Mouse (Mus musculus) cortical plate, adult 2 months (tissue): ENCODE measurements around the gene Tsks.

Experiments
- CTCF ChIP-seq: fragments of 200-500 bp; IDR thresholded peaks from 2 replicates; pipeline ENCODE4 v1.5.1; 2011; ENCODE audit warnings: mild to moderate bottlenecking, control low read depth, low read length; ENCODE audit not compliant: insufficient read depth; ENCODE audit errors: extremely low read depth
- POLR2A ChIP-seq: fragments of 200-500 bp; IDR thresholded peaks from 2 replicates; pipeline ENCODE4 v1.6.1; 2011; ENCODE audit warnings: mild to moderate bottlenecking, low read length, control low read depth; ENCODE audit not compliant: insufficient read depth; ENCODE audit errors: extremely low read depth

DNA sequence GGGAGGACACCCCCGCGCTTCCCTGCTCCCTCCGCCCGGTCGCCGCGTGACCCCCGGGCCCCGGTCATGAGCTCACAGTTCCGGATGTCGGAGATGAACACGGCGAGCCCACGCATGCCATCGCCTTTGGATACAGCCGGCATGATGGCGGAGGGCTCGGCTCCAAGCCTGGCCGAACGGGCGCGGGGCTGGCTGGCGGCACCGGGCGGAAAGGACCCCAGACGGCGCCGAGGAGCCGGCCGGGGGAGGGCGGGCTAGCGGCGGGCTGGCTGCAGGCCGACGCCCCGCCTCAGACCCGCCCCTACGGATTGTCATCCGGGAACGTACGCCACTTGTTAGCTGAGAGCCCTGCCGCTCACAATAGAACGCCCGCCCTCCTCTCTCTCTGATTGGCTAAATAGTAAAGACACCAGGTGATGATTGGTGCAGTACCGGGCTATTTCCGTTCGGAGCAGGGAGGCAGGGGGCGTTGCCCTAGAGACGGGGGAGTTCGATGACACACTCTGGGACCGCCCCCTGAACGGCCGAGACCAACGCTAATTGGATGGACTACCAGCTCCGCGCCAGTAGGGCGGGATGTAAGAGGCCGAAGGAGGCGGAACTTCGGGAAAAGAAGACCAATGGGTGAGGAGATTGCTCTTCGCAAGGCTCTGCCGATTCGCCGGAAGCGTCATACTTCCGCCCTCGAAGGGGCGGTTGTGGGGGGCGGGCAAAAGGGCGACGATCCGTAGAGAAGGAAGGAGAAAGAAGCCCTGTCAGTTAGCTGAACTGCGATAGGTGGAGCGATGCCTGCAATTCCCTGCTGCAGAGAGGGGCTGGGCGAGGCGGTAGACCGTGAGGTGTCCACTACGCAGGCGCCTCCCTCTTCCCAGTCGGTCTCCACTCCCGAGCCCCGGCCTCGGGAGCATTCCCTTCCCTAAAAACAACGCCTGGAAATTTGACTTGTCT is 13.5 kb upstream of the Tsks start, which contains the start of gene Ap2a1:
- TF ChIP-seq POLR2A (peak; percentile 97), CTCF (no peak)
